In the genomic region with DNA sequence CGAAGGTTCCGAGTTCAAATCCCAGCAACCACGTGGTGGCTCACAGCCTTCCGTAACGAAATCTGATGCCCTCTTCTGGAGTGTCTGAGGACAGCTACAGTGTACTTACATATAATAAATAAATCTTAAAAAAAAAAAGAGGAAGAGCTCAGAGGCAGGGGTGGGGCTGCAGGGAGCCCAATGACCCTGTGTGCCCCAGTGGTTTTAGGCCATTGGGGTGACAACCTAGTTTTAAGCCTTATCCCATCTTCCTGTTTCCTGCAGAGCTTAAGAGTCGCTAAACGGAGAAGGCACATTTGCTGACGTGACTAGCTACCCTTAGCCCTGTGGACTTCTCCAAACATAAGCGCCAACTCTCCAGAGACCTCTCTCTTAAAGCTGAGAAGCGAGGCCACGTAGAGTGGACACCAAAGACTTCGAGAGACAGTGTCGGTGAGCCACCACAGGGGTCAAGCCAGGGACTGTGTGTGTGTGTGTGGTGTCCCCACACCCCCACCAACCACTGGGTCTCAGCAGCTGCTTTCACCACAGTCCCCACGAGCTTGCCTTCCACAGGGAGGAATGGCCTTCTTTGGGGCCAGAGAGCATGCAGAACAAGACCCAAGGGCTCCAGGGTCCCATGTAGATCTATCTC, we compare ENCODE assay signal across 9 mouse cellular contexts. TPM values are rescaled to one million over a fixed set of nuclear protein-coding genes. Genes with fewer than 3 reads are reported as not detected.
DNase-seq lines count a peak whose midpoint lies in the region; ATAC-seq and TF ChIP-seq lines count a peak whose summit lies in the region.
"Had no signal": no experiment of that assay in that cellular context is flagged by ENCODE, and none has a peak within 500 bp of the region (broad histone marks: within the 10 kb centered on the region; RNA-seq: fewer than 3 reads in every experiment).

No protein-coding gene starts in this region.

- no peak for DNase-seq in hindbrain, embryonic 11.5 days (ENCODE audit: low spot score)
- peak; percentile 70 for DNase-seq in MEL (ENCODE audit: low read depth, low spot score)
- DNase-seq in frontal cortex, adult 2 months (ENCODE audit: extremely low spot score in 1 of 2, low spot score in 1 of 2), result no peak
- no peak for DNase-seq in left cerebral cortex, postnatal 10 days (ENCODE audit: extremely low spot score in 1 of 2, low spot score in 2 of 2)
- no peak for DNase-seq in testis, postnatal 10 days (ENCODE audit: low spot score)

- no peak overlapping the region for H3K9ac ChIP-seq in hindbrain, embryonic 13.5 days
- H3K9ac ChIP-seq in hindbrain, embryonic 11.5 days (ENCODE audit: low read depth, low read length), result no peak overlapping the region
- H3K9ac ChIP-seq in MEL (ENCODE audit: control insufficient read depth, low read depth, low read length, poor library complexity, severe bottlenecking), result peak overlapping the region; percentile 40
- peak overlapping the region; percentile 93 for H3K9ac ChIP-seq in heart, embryonic 16.5 days (ENCODE audit: low read length)

- H3K27ac ChIP-seq in hindbrain, embryonic 13.5 days, result no peak overlapping the region
- no peak overlapping the region for H3K27ac ChIP-seq in hindbrain, embryonic 11.5 days (ENCODE audit: low read depth, low read length)
- no peak overlapping the region for H3K27ac ChIP-seq in MEL (ENCODE audit: control insufficient read depth, low read depth, low read length)
- peak overlapping the region; percentile 86 for H3K27ac ChIP-seq in heart, embryonic 16.5 days (ENCODE audit: low read length)

- no peak for TF ChIP-seq POLR2A in MEL (IDR thresholded peaks at IDR 0.05; ENCODE audit: control insufficient read depth in 1 of 2, insufficient read depth in 1 of 2, low read depth in 1 of 2, low read length in 2 of 2, poor library complexity in 1 of 2)

- H3K27me3 ChIP-seq in hindbrain, embryonic 13.5 days, result peaks cover 62% of the 10 kb centered on the region
- H3K27me3 ChIP-seq in hindbrain, embryonic 11.5 days (ENCODE audit: control insufficient read depth, insufficient read depth, low read length), result peaks cover 36% of the 10 kb centered on the region
- no peaks in the 10 kb centered on the region for H3K27me3 ChIP-seq in MEL (ENCODE audit: control insufficient read depth in 1 of 2, insufficient read depth in 2 of 2, low read length in 2 of 2)
- no peaks in the 10 kb centered on the region for H3K27me3 ChIP-seq in heart, embryonic 16.5 days (ENCODE audit: control insufficient read depth, insufficient read depth, low read length)

- peak in 1 of 2 experiments; percentile 48; a peak in 2 of 4 replicates for TF ChIP-seq EP300 in MEL (IDR thresholded peaks at IDR 0.05; ENCODE audit: low read depth in 1 of 2, low read length in 2 of 2)

- intact Hi-C loops in left cerebral cortex, postnatal 10 days (cut with DNase I), result no loop called here

- H3K79me2 ChIP-seq in MEL (ENCODE audit: control insufficient read depth, insufficient read depth, low read length, poor library complexity), result peaks cover 27% of the 10 kb centered on the region

- H3K4me2 ChIP-seq in hindbrain, embryonic 13.5 days, result peak overlapping the region; percentile 100
- H3K4me2 ChIP-seq in hindbrain, embryonic 11.5 days (replicated peaks; ENCODE audit: low read depth, low read length), result no peak overlapping the region
- H3K4me2 ChIP-seq in heart, embryonic 16.5 days (ENCODE audit: low read depth, low read length), result peak overlapping the region; percentile 99

- no peaks in the 10 kb centered on the region for H3K9me3 ChIP-seq in hindbrain, embryonic 13.5 days
- H3K9me3 ChIP-seq in hindbrain, embryonic 11.5 days (ENCODE audit: control insufficient read depth, low read length), result no peaks in the 10 kb centered on the region
- H3K9me3 ChIP-seq in MEL (replicated peaks; ENCODE audit: insufficient read depth, low read length), result no peaks in the 10 kb centered on the region
- H3K9me3 ChIP-seq in heart, embryonic 16.5 days (replicated peaks; ENCODE audit: control insufficient read depth, low read length), result no peaks in the 10 kb centered on the region

- no peak for TF ChIP-seq RAD21 in MEL (IDR thresholded peaks at IDR 0.05; ENCODE audit: low read depth, low read length)

- 0 out of 6 replicates have a peak, but pooled peaks of 1 of the 3 experiments have one; percentile 5 for TF ChIP-seq CTCF in MEL (IDR thresholded peaks at IDR 0.05 in 2 of 3, conservative IDR thresholded peaks at IDR 0.05 in 1 of 3; ENCODE audit: control insufficient read depth in 1 of 3, insufficient read depth in 1 of 3, low read depth in 2 of 3, low read length in 3 of 3, poor library complexity in 1 of 3, severe bottlenecking in 1 of 3)

- H3K4me1 ChIP-seq in hindbrain, embryonic 13.5 days (replicated peaks), result peaks cover 22% of the 10 kb centered on the region
- peaks cover 7% of the 10 kb centered on the region for H3K4me1 ChIP-seq in hindbrain, embryonic 11.5 days (replicated peaks; ENCODE audit: control insufficient read depth, insufficient read depth, low read length)
- peaks cover 17 to 26% of the 10 kb centered on the region in 2 experiments for H3K4me1 ChIP-seq in MEL (ENCODE audit: control insufficient read depth in 1 of 2, insufficient read depth in 2 of 2, low read length in 2 of 2)
- peaks cover 30% of the 10 kb centered on the region for H3K4me1 ChIP-seq in heart, embryonic 16.5 days (ENCODE audit: control insufficient read depth, insufficient read depth, low read length)

- no peak overlapping the region for H3K4me3 ChIP-seq in hindbrain, embryonic 13.5 days
- no peak overlapping the region for H3K4me3 ChIP-seq in hindbrain, embryonic 11.5 days (ENCODE audit: low read depth, low read length)
- peak overlapping the region; percentile 70 to 99 for H3K4me3 ChIP-seq in MEL (ENCODE audit: control insufficient read depth in 1 of 2, insufficient read depth in 1 of 2, low read depth in 2 of 2, low read length in 2 of 2)
- H3K4me3 ChIP-seq in heart, embryonic 16.5 days (ENCODE audit: low read length), result peak overlapping the region; percentile 75

- 83% methylated on average over 14 of the region's 14 CpGs for WGBS in hindbrain, embryonic 13.5 days
- WGBS in hindbrain, embryonic 11.5 days, result 80% methylated on average over 14 of the region's 14 CpGs
- 42% methylated on average over 14 of the region's 14 CpGs for WGBS in heart, embryonic 16.5 days

- H3K36me3 ChIP-seq in hindbrain, embryonic 13.5 days, result no peaks in the 10 kb centered on the region
- no peaks in the 10 kb centered on the region for H3K36me3 ChIP-seq in hindbrain, embryonic 11.5 days (ENCODE audit: control insufficient read depth, insufficient read depth, low read length)
- H3K36me3 ChIP-seq in MEL (ENCODE audit: control insufficient read depth in 1 of 2, insufficient read depth in 2 of 2, low read length in 2 of 2), result peaks cover 0 to 8% of the 10 kb centered on the region in 2 experiments; a peak in 3 of 4 replicates
- H3K36me3 ChIP-seq in heart, embryonic 16.5 days (ENCODE audit: control insufficient read depth, insufficient read depth), result no peaks in the 10 kb centered on the region

- ATAC-seq in hindbrain, embryonic 13.5 days (ENCODE audit: low FRiP score), result no peak
- ATAC-seq in hindbrain, embryonic 11.5 days (ENCODE audit: low FRiP score), result no peak
- no peak for ATAC-seq in heart, embryonic 16.5 days (replicated peaks; ENCODE audit: extremely low read depth, insufficient read depth, low FRiP score)
- peak; percentile 62 for ATAC-seq in megakaryocyte, adult 5-6 weeks (ENCODE audit: poor library complexity, severe bottlenecking)
- ATAC-seq: Patski had no signal

TF ChIP-seq in MEL, 35 proteins besides CTCF, POLR2A, EP300 and RAD21 (continues in another document):
- no peak for TF ChIP-seq GATA1 (IDR thresholded peaks at IDR 0.05; ENCODE audit: low read depth, low read length)
- no peak for TF ChIP-seq MAZ (IDR thresholded peaks at IDR 0.05; ENCODE audit: low read depth, low read length)
- peak; percentile 27; the same call in 1 of the 2 replicates for TF ChIP-seq HCFC1 (IDR thresholded peaks at IDR 0.05; ENCODE audit: low read depth, low read length)
- TF ChIP-seq SIN3A (IDR thresholded peaks at IDR 0.05; ENCODE audit: low read length), result peak; percentile 70
- no peak for TF ChIP-seq ELF1 (IDR thresholded peaks at IDR 0.05; ENCODE audit: low read depth, low read length)
- no peak for TF ChIP-seq KAT2A (conservative IDR thresholded peaks at IDR 0.05; ENCODE audit: low read depth, low read length)
- TF ChIP-seq POLR2AphosphoS5 (IDR thresholded peaks at IDR 0.05; ENCODE audit: borderline replicate concordance, low read depth, low read length), result no peak
- TF ChIP-seq SMC3 (IDR thresholded peaks at IDR 0.05; ENCODE audit: low read depth, low read length), result 0 out of 2 replicates have a peak, but pooled peaks have one; percentile 16
- no peak for TF ChIP-seq ZMIZ1 (IDR thresholded peaks at IDR 0.05; ENCODE audit: low read depth, low read length)
- TF ChIP-seq MYB (IDR thresholded peaks at IDR 0.05; ENCODE audit: low read depth, low read length), result no peak
- 0 out of 2 replicates have a peak, but pooled peaks have one; percentile 13 for TF ChIP-seq TBP (IDR thresholded peaks at IDR 0.05; ENCODE audit: low read depth, low read length)

RNA-seq across cellular contexts. Expression of gene Fam78a, which starts 3.2 kb away (rescaled TPM):
- polyA plus RNA-seq in hindbrain, embryonic 13.5 days (2015; fragmentation: Nextera tagmentation; extraction: Ambion mirVana), result 0.63 and 0.74 TPM in 2 replicates
- polyA plus RNA-seq in hindbrain, embryonic 11.5 days (2014; fragmentation: Nextera tagmentation; extraction: Ambion mirVana), result 0.91 and 1.3 TPM in 2 replicates
- 10.7 and 16.0 TPM in 2 replicates for total RNA-seq in MEL (2012; rRNA removed)
- 10 to 100 TPM in 1 of 2 experiments, not detected in 1; 17.4 TPM for polyA plus RNA-seq in MEL (2012; ENCODE audit: insufficient read depth in 1 of 2, insufficient read length in 2 of 2, low read depth in 1 of 2, low replicate concordance in 2 of 2, missing spikeins in 1 of 2)
- 27.6 and 30.1 TPM in 2 replicates for polyA plus RNA-seq in heart, embryonic 16.5 days (2015; fragmentation: Nextera tagmentation; extraction: Ambion mirVana)
- 14.4 and 14.7 TPM in 2 replicates for total RNA-seq in megakaryocyte, adult 5-6 weeks (2015)
- total RNA-seq in megakaryocyte, adult 5-6 weeks (2017), result 11.7 and 13.1 TPM in 2 replicates
- polyA plus RNA-seq in frontal cortex, adult 2 months (2012; rRNA removed), result 3.2 and 3.7 TPM in 2 replicates
- 1 to 10 TPM; 1.2 to 2.3 TPM for total RNA-seq in left cerebral cortex, postnatal 10 days (2021)

RNA-seq across cellular contexts. Expression of gene Plpp7, which starts 13.9 kb away (rescaled TPM):
- 21.6 and 21.7 TPM in 2 replicates for polyA plus RNA-seq in hindbrain, embryonic 13.5 days (2015; fragmentation: Nextera tagmentation; extraction: Ambion mirVana)
- 5.5 and 7.5 TPM in 2 replicates for polyA plus RNA-seq in hindbrain, embryonic 11.5 days (2014; fragmentation: Nextera tagmentation; extraction: Ambion mirVana)
- total RNA-seq in MEL (2012; rRNA removed), result 7.3 and 7.6 TPM in 2 replicates
- polyA plus RNA-seq in MEL (2012; ENCODE audit: insufficient read depth in 1 of 2, insufficient read length in 2 of 2, low read depth in 1 of 2, low replicate concordance in 2 of 2, missing spikeins in 1 of 2), result 10 to 100 TPM in 1 of 2 experiments, not detected in 1; 15.1 TPM
- polyA plus RNA-seq in heart, embryonic 16.5 days (2015; fragmentation: Nextera tagmentation; extraction: Ambion mirVana), result 19.7 and 21.4 TPM in 2 replicates
- total RNA-seq in megakaryocyte, adult 5-6 weeks (2015), result 0.14 and 0.33 TPM in 2 replicates
- 0.24 and 1.2 TPM in 2 replicates for total RNA-seq in megakaryocyte, adult 5-6 weeks (2017)
- polyA plus RNA-seq in frontal cortex, adult 2 months (2012; rRNA removed), result 31.8 and 34.6 TPM in 2 replicates
- 10 to 100 TPM; 18.7 to 22.9 TPM for total RNA-seq in left cerebral cortex, postnatal 10 days (2021)

Comparison
In these comparisons a context has a peak if more than half of its experiments do, and no peak if none do; other contexts are left out.
1. H3K4me3 ChIP-seq: peak in MEL (2 of 2) and heart, embryonic 16.5 days (single experiment); none in hindbrain, embryonic 13.5 days (single experiment) and hindbrain, embryonic 11.5 days (single experiment).
2. H3K9ac ChIP-seq: peak in MEL (single experiment) and heart, embryonic 16.5 days (single experiment); none in hindbrain, embryonic 13.5 days (single experiment) and hindbrain, embryonic 11.5 days (single experiment).